Mouse (Mus musculus) liver, embryonic 15.5 days (tissue): ENCODE data around the gene Ak7. TPM values are rescaled to one million over a fixed set of nuclear protein-coding genes. Genes with fewer than 3 reads are reported as not detected.

Source experiments
- polyA plus RNA-seq: library from polyadenylated mRNA; unstranded; fragments of >200 nt; fragmentation: Nextera tagmentation; extraction: Ambion mirVana; gene quantifications from 2 replicates; pipeline ENCODE4 v1.2.1, GENCODE M21; 2015

The Ak7 gene
- polyA plus RNA-seq, 1 experiment from 2014 or later: 0.09 TPM

Other genes starting within 250 kb of the Ak7 start
- gene Bdkrb2, start 142.8 kb upstream of the Ak7 start, polyA plus RNA-seq: 0.05 and 0.08 TPM in 2 replicates
- not detected in 2 replicates for gene Bdkrb1, start 102.9 kb upstream of the Ak7 start, polyA plus RNA-seq
- 11.5 and 11.8 TPM in 2 replicates for gene Gskip, start 21.1 kb upstream of the Ak7 start, polyA plus RNA-seq
- 6.8 and 7.7 TPM in 2 replicates for gene Atg2b, start 20.8 kb upstream of the Ak7 start, polyA plus RNA-seq
- gene Papola, start 78.7 kb downstream of the Ak7 start, polyA plus RNA-seq: 90.3 and 97.1 TPM in 2 replicates